Mouse (Mus musculus): ENCODE results near the gene Rfc4. TPM values are rescaled to one million over a fixed set of nuclear protein-coding genes. Genes with fewer than 3 reads are reported as not detected.
A peak's percentile ranks its signal among the peaks of the same experiment; 100 is the strongest.
"Not testable (repeated sequence)": the region's sequence is repeated elsewhere in the genome, so short reads cannot be mapped to it uniquely, and the experiment has no call there.

Gene Rfc4
- polyA plus RNA-seq, 1 experiment from 2014 or later, result 71.7 TPM

- Histone ChIP-seq H3K4me2 (replicated peaks) (peak overlapping the region; percentile 91), H3K27me3 (no peaks in the 10 kb centered on the region), H3K9ac (replicated peaks) (peak overlapping the region; percentile 98), H3K36me3 (peaks cover 43% of the 10 kb centered on the region), H3K4me1 (peaks cover 43% of the 10 kb centered on the region), H3K9me3 (no peaks in the 10 kb centered on the region), H3K4me3 (peak overlapping the region; percentile 76), H3K27ac (replicated peaks) (peak overlapping the region; percentile 98)
- peak; percentile 94 for ATAC-seq (replicated peaks)
- under 1% methylated on average over 51 of the region's 52 CpGs for WGBS
These were observed 19.4 kb downstream of the Rfc4 start for GRCm38 (mm10) chr16:23107946-23108759.

GRCm38 (mm10) chr16:23107231-23107942, 20.1 kb downstream of the Rfc4 start, which contains the start of gene Eif4a2:
Eif4a2 (plus strand) TSS chr16:23107444.
- no peaks in the 10 kb centered on the region for H3K27me3 ChIP-seq
- peak within 1 kb of the TSS; percentile 91 for H3K4me2 ChIP-seq (replicated peaks)
- peak within 1 kb of the TSS; percentile 76 for H3K4me3 ChIP-seq
- peak within 1 kb of the TSS; percentile 98 for H3K9ac ChIP-seq (replicated peaks)
- H3K9me3 ChIP-seq, result no peaks in the 10 kb centered on the region
- peaks cover 37% of the 10 kb centered on the region for H3K4me1 ChIP-seq
- WGBS, result under 1% methylated on average over 71 of the region's 71 CpGs
- H3K27ac ChIP-seq (replicated peaks), result peak within 1 kb of the TSS; percentile 98
- peaks cover 36% of the 10 kb centered on the region for H3K36me3 ChIP-seq
- peak; percentile 92 for ATAC-seq (replicated peaks)

GRCm38 (mm10) chr16:23106121-23106520, 21.4 kb downstream of the Rfc4 start:
- H3K4me3 ChIP-seq, result no peak overlapping the region
- H3K27me3 ChIP-seq, result no peaks in the 10 kb centered on the region
- H3K36me3 ChIP-seq, result peaks cover 23% of the 10 kb centered on the region
- 83% methylated on average over 7 of the region's 7 CpGs for WGBS
- no peak for ATAC-seq (replicated peaks)
- H3K9me3 ChIP-seq, result no peaks in the 10 kb centered on the region
- H3K4me1 ChIP-seq, result peaks cover 27% of the 10 kb centered on the region
- no peak overlapping the region for H3K9ac ChIP-seq (replicated peaks)
- H3K4me2 ChIP-seq (replicated peaks), result no peak overlapping the region
- no peak overlapping the region for H3K27ac ChIP-seq (replicated peaks)

- no peak overlapping the region for H3K9ac ChIP-seq (replicated peaks)
- 0 out of 2 replicates have a peak, but pooled peaks cover 3% of the 10 kb centered on the region for H3K27me3 ChIP-seq
- WGBS, result 54% methylated on average over 2 of the region's 2 CpGs
- H3K27ac ChIP-seq (replicated peaks), result no peak overlapping the region
- no peaks in the 10 kb centered on the region for H3K9me3 ChIP-seq
- peaks cover 2% of the 10 kb centered on the region; the same call in 1 of the 2 replicates for H3K36me3 ChIP-seq
- H3K4me3 ChIP-seq, result no peak overlapping the region
- H3K4me2 ChIP-seq (replicated peaks), result no peak overlapping the region
- no peak for ATAC-seq (replicated peaks)
- peaks cover 12% of the 10 kb centered on the region for H3K4me1 ChIP-seq
These were observed 23.7 kb downstream of the Rfc4 start for GRCm38 (mm10) chr16:23103841-23104240.

GRCm38 (mm10) chr16:23103038-23103745, 24.3 kb downstream of the Rfc4 start:
- Histone ChIP-seq H3K9me3 (no peaks in the 10 kb centered on the region), H3K4me3 (no peak overlapping the region), H3K27ac (replicated peaks) (no peak overlapping the region), H3K9ac (replicated peaks) (no peak overlapping the region; the same call in 1 of the 2 replicates), H3K4me1 (peaks cover 10% of the 10 kb centered on the region), H3K4me2 (replicated peaks) (peak overlapping the region; percentile 25), H3K36me3 (no peaks in the 10 kb centered on the region), H3K27me3 (0 out of 2 replicates have a peak, but pooled peaks cover 3% of the 10 kb centered on the region)
- 45% methylated on average over 17 of the region's 17 CpGs for WGBS
- no peak for ATAC-seq (replicated peaks)

GRCm38 (mm10) chr16:23102340-23103037, 25.0 kb downstream of the Rfc4 start:
- H3K36me3 ChIP-seq, result no peaks in the 10 kb centered on the region
- H3K4me1 ChIP-seq, result peaks cover 10% of the 10 kb centered on the region
- no peak overlapping the region; the same call in 1 of the 2 replicates for H3K9ac ChIP-seq (replicated peaks)
- WGBS, result 16% methylated on average over 15 of the region's 15 CpGs
- no peak overlapping the region for H3K27ac ChIP-seq (replicated peaks)
- H3K9me3 ChIP-seq, result no peaks in the 10 kb centered on the region
- H3K4me3 ChIP-seq, result no peak overlapping the region
- no peak for ATAC-seq (replicated peaks)
- peak overlapping the region; percentile 25 for H3K4me2 ChIP-seq (replicated peaks)
- H3K27me3 ChIP-seq, result 0 out of 2 replicates have a peak, but pooled peaks cover 3% of the 10 kb centered on the region

GRCm38 (mm10) chr16:23100613-23101012, 26.9 kb downstream of the Rfc4 start:
- 20% methylated on average over 10 of the region's 10 CpGs for WGBS
- H3K36me3 ChIP-seq, result no peaks in the 10 kb centered on the region
- H3K4me1 ChIP-seq, result peaks cover 13% of the 10 kb centered on the region
- no peak overlapping the region for H3K4me3 ChIP-seq
- H3K27me3 ChIP-seq, result 0 out of 2 replicates have a peak, but pooled peaks cover 3% of the 10 kb centered on the region
- ATAC-seq (replicated peaks), result no peak; the same call in 1 of the 2 replicates
- no peak overlapping the region for H3K9ac ChIP-seq (replicated peaks)
- H3K27ac ChIP-seq (replicated peaks), result no peak overlapping the region
- H3K9me3 ChIP-seq, result no peaks in the 10 kb centered on the region
- no peak overlapping the region for H3K4me2 ChIP-seq (replicated peaks)

- Histone ChIP-seq H3K4me2 (replicated peaks) (peak overlapping the region; percentile 43), H3K27ac (replicated peaks) (no peak overlapping the region), H3K36me3 (no peaks in the 10 kb centered on the region), H3K4me3 (peak overlapping the region; percentile 26), H3K9ac (replicated peaks) (peak overlapping the region; percentile 44), H3K9me3 (no peaks in the 10 kb centered on the region), H3K4me1 (peaks cover 13% of the 10 kb centered on the region), H3K27me3 (0 out of 2 replicates have a peak, but pooled peaks cover 3% of the 10 kb centered on the region)
- peak; percentile 39; the same call in 1 of the 2 replicates for ATAC-seq (replicated peaks)
- WGBS, result 0% methylated on average over 9 of the region's 9 CpGs
These were observed 27.4 kb downstream of the Rfc4 start for GRCm38 (mm10) chr16:23100099-23100575.

GRCm38 (mm10) chr16:23099632-23100031, 27.9 kb downstream of the Rfc4 start:
- Histone ChIP-seq H3K27me3 (0 out of 2 replicates have a peak, but pooled peaks cover 3% of the 10 kb centered on the region), H3K4me3 (peak overlapping the region; percentile 26), H3K9ac (replicated peaks) (peak overlapping the region; percentile 44), H3K27ac (replicated peaks) (no peak overlapping the region), H3K4me1 (peaks cover 13% of the 10 kb centered on the region), H3K36me3 (no peaks in the 10 kb centered on the region), H3K4me2 (replicated peaks) (peak overlapping the region; percentile 43), H3K9me3 (no peaks in the 10 kb centered on the region)
- ATAC-seq (replicated peaks), result no peak
- 6% methylated on average over 12 of the region's 12 CpGs for whole genome bisulfite sequencing

- H3K27ac ChIP-seq (replicated peaks); H3K9me3 ChIP-seq; H3K36me3 ChIP-seq; H3K4me3 ChIP-seq; H3K27me3 ChIP-seq; H3K9ac ChIP-seq (replicated peaks); H3K4me2 ChIP-seq (replicated peaks); ATAC-seq (replicated peaks): not testable (repeated sequence)
- 97% methylated on average over 1 of the region's 1 CpGs for WGBS
- H3K4me1 ChIP-seq, result peaks cover 13% of the 10 kb centered on the region
These were observed 29.5 kb downstream of the Rfc4 start for GRCm38 (mm10) chr16:23098105-23098452.

Measured in forebrain, embryonic 15.5 days (tissue).